ENCODE assay signal across 8 mouse cellular contexts in the genomic region with DNA sequence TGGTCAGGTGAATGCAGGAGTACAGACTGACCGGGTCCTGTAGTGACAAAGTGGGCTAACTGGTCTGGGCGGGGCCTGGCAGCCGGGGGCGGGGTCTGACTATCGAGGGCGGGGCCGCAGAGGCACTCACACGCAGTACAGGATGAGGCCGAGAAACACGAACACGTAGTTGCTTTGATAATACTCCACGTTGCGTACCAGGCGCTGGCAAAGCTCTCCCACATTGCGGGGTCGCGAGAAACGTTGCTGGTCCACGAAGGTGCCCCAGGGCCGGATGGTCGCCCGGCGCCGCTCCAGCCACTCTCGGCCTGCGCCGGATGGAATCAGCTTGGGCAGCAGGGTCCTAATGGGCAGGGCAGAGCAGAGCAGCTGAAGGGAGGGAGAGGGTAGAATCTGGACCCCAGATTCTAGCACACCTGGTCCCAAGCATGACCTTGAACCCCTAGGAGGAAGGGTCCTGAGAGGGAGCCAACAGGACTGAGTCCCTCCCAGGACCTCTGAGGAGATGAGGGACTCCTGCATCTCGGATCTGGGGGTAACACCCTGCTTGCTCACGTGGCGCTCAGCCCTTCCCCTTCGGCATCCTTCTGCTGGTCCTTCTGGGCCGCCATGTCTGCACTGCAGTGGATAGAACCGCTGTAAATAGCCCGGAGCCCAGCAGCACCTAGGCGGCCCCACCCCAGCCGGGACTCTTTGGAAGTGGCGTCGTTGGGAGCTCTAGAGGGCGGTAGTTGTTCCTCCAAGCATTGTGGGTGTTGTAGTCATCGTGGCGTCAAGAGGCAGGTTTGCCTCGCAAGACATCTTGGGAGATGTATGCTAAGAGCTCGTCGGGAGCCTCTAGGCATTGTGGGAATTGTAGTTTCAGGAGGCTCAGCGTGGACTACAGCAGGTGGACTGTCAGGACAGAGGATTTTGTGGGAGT. TPM values are rescaled to one million over a fixed set of nuclear protein-coding genes. Genes with fewer than 3 reads are reported as not detected.
A peak's percentile ranks its signal among the peaks of the same experiment; 100 is the strongest.
DNase-seq lines count a peak whose midpoint lies in the region; ATAC-seq and TF ChIP-seq lines count a peak whose summit lies in the region.

A gene (minus strand): TSS at position 783 of the 922 bp plus-strand sequence.

- under 1% methylated on average over 45 of the region's 45 CpGs for WGBS in bone marrow, adult 2 months
- under 1% methylated on average over 45 of the region's 45 CpGs for WGBS in embryonic facial prominence, embryonic 15.5 days
- under 1% methylated on average over 45 of the region's 45 CpGs for WGBS in limb, embryonic 14.5 days
- WGBS in midbrain, postnatal 0 days, result under 1% methylated on average over 44 of the region's 45 CpGs

- peak; percentile 92 for ATAC-seq in embryonic facial prominence, embryonic 15.5 days (ENCODE audit: insufficient number of reproducible peaks, low FRiP score, low TSS enrichment, low read depth)
- peak; percentile 94 for ATAC-seq in limb, embryonic 14.5 days (ENCODE audit: low FRiP score, low read depth)
- ATAC-seq in midbrain, postnatal 0 days (ENCODE audit: low FRiP score), result peak; percentile 88

- peaks cover 13% of the 10 kb centered on the region; the same call in 1 of the 2 replicates for H3K36me3 ChIP-seq in embryonic facial prominence, embryonic 15.5 days
- H3K36me3 ChIP-seq in limb, embryonic 14.5 days (ENCODE audit: control insufficient read depth, insufficient read depth, low read length), result peaks cover 6% of the 10 kb centered on the region; the same call in 1 of the 2 replicates
- peaks cover 12% of the 10 kb centered on the region; the same call in 1 of the 2 replicates for H3K36me3 ChIP-seq in midbrain, postnatal 0 days (ENCODE audit: insufficient read depth, low read length)

- no peaks in the 10 kb centered on the region for H3K9me3 ChIP-seq in embryonic facial prominence, embryonic 15.5 days (replicated peaks)
- no peaks in the 10 kb centered on the region for H3K9me3 ChIP-seq in limb, embryonic 14.5 days (ENCODE audit: control insufficient read depth, low read length)
- H3K9me3 ChIP-seq in midbrain, postnatal 0 days (ENCODE audit: low read length), result no peaks in the 10 kb centered on the region

- TF ChIP-seq CTCF in bone marrow, adult 2 months (IDR thresholded peaks at IDR 0.05; ENCODE audit: control insufficient read depth, insufficient read depth, low read length), result peak; percentile 13; the same call in 1 of the 2 replicates
- TF ChIP-seq CTCF in midbrain, postnatal 0 days (IDR thresholded peaks at IDR 0.05), result peak; percentile 75

- H3K4me3 ChIP-seq in bone marrow, adult 2 months (replicated peaks; ENCODE audit: control insufficient read depth, low read depth, low read length), result peak within 1 kb of the TSS; percentile 83
- peak within 1 kb of the TSS; percentile 75 for H3K4me3 ChIP-seq in embryonic facial prominence, embryonic 15.5 days (replicated peaks)
- peak within 1 kb of the TSS; percentile 61 for H3K4me3 ChIP-seq in limb, embryonic 14.5 days (replicated peaks; ENCODE audit: low read length)
- H3K4me3 ChIP-seq in midbrain, postnatal 0 days (ENCODE audit: low read depth, low read length), result peak within 1 kb of the TSS; percentile 83

- TF ChIP-seq POLR2A in bone marrow, adult 2 months (IDR thresholded peaks at IDR 0.05; ENCODE audit: borderline replicate concordance, control insufficient read depth, low read depth, low read length), result peak; percentile 64; the same call in 1 of the 2 replicates
- TF ChIP-seq POLR2A in limb, embryonic 14.5 days (IDR thresholded peaks at IDR 0.05; ENCODE audit: borderline replicate concordance, extremely low read depth, insufficient read depth, insufficient read length), result peak; percentile 80; the same call in 1 of the 2 replicates

- peak within 1 kb of the TSS; percentile 80 for H3K9ac ChIP-seq in embryonic facial prominence, embryonic 15.5 days
- H3K9ac ChIP-seq in limb, embryonic 14.5 days (ENCODE audit: low read depth, low read length, severe bottlenecking), result peak within 1 kb of the TSS; percentile 63
- peak within 1 kb of the TSS; percentile 95 for H3K9ac ChIP-seq in midbrain, postnatal 0 days (replicated peaks; ENCODE audit: low read length, poor library complexity, severe bottlenecking)

- peaks cover 3% of the 10 kb centered on the region; the same call in 1 of the 2 replicates for H3K4me1 ChIP-seq in bone marrow, adult 2 months (ENCODE audit: control insufficient read depth, insufficient read depth, low read length)
- H3K4me1 ChIP-seq in embryonic facial prominence, embryonic 15.5 days, result peaks cover 11% of the 10 kb centered on the region
- H3K4me1 ChIP-seq in limb, embryonic 14.5 days (ENCODE audit: control insufficient read depth, insufficient read depth, low read length), result no peaks in the 10 kb centered on the region
- 0 out of 2 replicates have a peak, but pooled peaks cover 2% of the 10 kb centered on the region for H3K4me1 ChIP-seq in midbrain, postnatal 0 days (ENCODE audit: insufficient read depth, low read length)

- no peaks in the 10 kb centered on the region for H3K27me3 ChIP-seq in embryonic facial prominence, embryonic 15.5 days
- no peaks in the 10 kb centered on the region for H3K27me3 ChIP-seq in limb, embryonic 14.5 days (ENCODE audit: control insufficient read depth, insufficient read depth, low read length)
- H3K27me3 ChIP-seq in midbrain, postnatal 0 days (ENCODE audit: insufficient read depth, low read length), result no peaks in the 10 kb centered on the region

- H3K27ac ChIP-seq in bone marrow, adult 2 months (ENCODE audit: control insufficient read depth, insufficient read depth, low read depth, low read length, poor library complexity), result peak within 1 kb of the TSS; percentile 77
- H3K27ac ChIP-seq in embryonic facial prominence, embryonic 15.5 days (replicated peaks), result peak within 1 kb of the TSS; percentile 88
- peak within 1 kb of the TSS; percentile 63 for H3K27ac ChIP-seq in limb, embryonic 14.5 days (replicated peaks; ENCODE audit: low read depth, low read length)
- peak within 1 kb of the TSS; percentile 91 for H3K27ac ChIP-seq in midbrain, postnatal 0 days (ENCODE audit: low read depth, low read length)

- peak within 1 kb of the TSS; percentile 80 for H3K4me2 ChIP-seq in embryonic facial prominence, embryonic 15.5 days (replicated peaks)
- peak within 1 kb of the TSS; percentile 74 for H3K4me2 ChIP-seq in limb, embryonic 14.5 days (replicated peaks; ENCODE audit: low read depth, low read length, severe bottlenecking)
- peak within 1 kb of the TSS; percentile 81 for H3K4me2 ChIP-seq in midbrain, postnatal 0 days (ENCODE audit: low read depth, low read length, poor library complexity, severe bottlenecking)

- peak; percentile 98 for DNase-seq in 416B (ENCODE audit: low read depth)
- DNase-seq in heart, adult 8-10 months (ENCODE audit: low spot score), result peak; percentile 97
- DNase-seq in kidney, adult 9 months, result peak; percentile 98
- DNase-seq in limb, embryonic 14.5 days (ENCODE audit: low spot score), result peak; percentile 94
- DNase-seq in midbrain, postnatal 0 days (ENCODE audit: low spot score), result peak; percentile 97
- peak; percentile 72 to 79 for DNase-seq in spleen, postnatal 14 days (ENCODE audit: low spot score in 2 of 2)

RNA-seq across cellular contexts. Expression of the gene that starts here (rescaled TPM):
- polyA plus RNA-seq in bone marrow, adult 2 months (2011; ENCODE audit: insufficient read depth, insufficient read length, low replicate concordance, missing spikeins), result 31.0 and 76.4 TPM in 2 replicates
- 211 and 215 TPM in 2 replicates for polyA plus RNA-seq in embryonic facial prominence, embryonic 15.5 days (2015; fragmentation: Nextera tagmentation; extraction: Ambion mirVana)
- 100 to 1,000 TPM; 297 to 375 (median 324) TPM for total RNA-seq in heart, adult 8-10 months (2022)
- polyA plus RNA-seq in limb, embryonic 14.5 days (2012; rRNA removed), result 185 and 268 TPM in 2 replicates
- 212 and 230 TPM in 2 replicates for polyA plus RNA-seq in limb, embryonic 14.5 days (2014; fragmentation: Nextera tagmentation; extraction: Ambion mirVana)
- 516 and 704 TPM in 2 replicates for total RNA-seq in midbrain, postnatal 0 days (2014; rRNA removed)
- polyA plus RNA-seq in midbrain, postnatal 0 days (2015; fragmentation: Nextera tagmentation; extraction: Ambion mirVana), result 466 and 515 TPM in 2 replicates

Comparison
In these comparisons a context has a peak if more than half of its experiments do, and no peak if none do; other contexts are left out.
1. Peak in every context shown above with its lines: DNase-seq, ATAC-seq, H3K4me3 ChIP-seq and H3K27ac ChIP-seq.